Mouse (Mus musculus) CD4-positive naive resting alpha-beta T cell, adult 76 days (primary cell): ENCODE results near the gene Ccl8. TPM values are rescaled to one million over a fixed set of nuclear protein-coding genes. Genes with fewer than 3 reads are reported as not detected.

Experiments
- total RNA-seq: library from RNA; stranded (reverse); gene quantifications from one replicate; pipeline ENCODE4 v1.2.4, GENCODE M21; 2023

The Ccl8 gene
- not detected for total RNA-seq

DNA sequence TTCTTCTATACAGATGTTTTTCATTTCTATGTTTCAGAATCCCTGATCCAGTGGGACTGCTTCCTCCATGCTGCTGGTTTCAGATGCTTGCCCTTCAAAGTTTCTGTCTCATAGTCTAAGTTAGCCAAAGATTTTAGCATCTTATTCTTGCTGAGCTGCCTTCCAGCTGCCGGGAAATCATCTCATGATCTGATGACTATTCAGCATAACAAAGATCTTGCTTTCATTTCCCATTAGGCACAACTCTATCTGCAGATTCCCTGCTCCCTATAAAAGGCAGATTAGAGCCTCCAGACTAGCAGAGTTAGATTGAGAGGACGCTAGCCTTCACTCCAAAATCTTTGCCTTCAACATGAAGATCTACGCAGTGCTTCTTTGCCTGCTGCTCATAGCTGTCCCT, at the start of gene Ccl8:
Gene Ccl8 (plus strand): TSS at position 301 of the 400 bp plus-strand sequence.

DNA sequence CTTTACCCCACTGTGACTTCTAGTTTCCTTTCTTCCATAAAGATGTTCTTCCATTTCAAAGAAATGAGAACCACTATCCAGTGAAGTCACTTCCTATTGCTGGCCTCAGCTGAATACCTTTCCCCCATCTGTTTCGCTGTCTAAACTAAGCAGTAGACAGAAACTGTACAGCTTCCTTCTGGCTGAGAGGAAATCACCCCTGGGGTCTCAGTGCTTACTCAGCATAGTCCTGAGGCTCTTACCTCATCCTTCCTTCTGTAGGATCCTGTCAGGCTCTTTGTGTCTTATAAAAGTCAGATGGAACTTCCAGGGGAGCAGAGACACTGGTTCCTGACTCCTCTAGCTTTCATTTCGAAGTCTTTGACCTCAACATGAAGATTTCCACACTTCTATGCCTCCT, 13.5 kb upstream of the Ccl8 start, which contains the start of gene Ccl12:
Gene Ccl12 (plus strand): TSS at position 317 of the 400 bp plus-strand sequence.

Other genes with a start within 250 kb of the Ccl8 start
- gene Asic2, start 146.7 kb upstream of the Ccl8 start, total RNA-seq: not detected
- not detected for gene Ccl2, start 79.6 kb upstream of the Ccl8 start, total RNA-seq
- gene Gm17268, start 76.6 kb upstream of the Ccl8 start, total RNA-seq: not detected
- not detected for gene Ccl7, start 69.5 kb upstream of the Ccl8 start, total RNA-seq
- gene Ccl11, start 57.4 kb upstream of the Ccl8 start, total RNA-seq: not detected
- gene Ccl12, start 13.3 kb upstream of the Ccl8 start, total RNA-seq: not detected
- gene Ccl1, start 190.5 kb downstream of the Ccl8 start, total RNA-seq: not detected